ENCODE assay signal across 1 mouse cellular context in genomic region chr8:110217681-110218131, GRCm38 (mm10).
A peak's percentile ranks its signal among the peaks of the same experiment; 100 is the strongest.
TF ChIP-seq lines count a peak whose summit lies in the region.

No protein-coding gene starts in this region.

TF ChIP-seq in CH12.LX, 34 proteins besides CTCF, POLR2A, EP300 and RAD21 (continued from another document):
- TF ChIP-seq IRF4 (IDR thresholded peaks at IDR 0.05; ENCODE audit: low read depth, low read length): no peak
- TF ChIP-seq TCF12 (IDR thresholded peaks at IDR 0.05; ENCODE audit: low read depth, low read length): 0 out of 2 replicates have a peak, but pooled peaks have one; percentile 28
- TF ChIP-seq SIN3A (IDR thresholded peaks at IDR 0.05; ENCODE audit: low read length): peak; percentile 88
- TF ChIP-seq MEF2A (IDR thresholded peaks at IDR 0.05; ENCODE audit: borderline replicate concordance, low read depth, low read length): no peak
